Mouse (Mus musculus): Measurements from ENCODE around the gene Siglec1.

Siglec1 gene

GRCm38 (mm10) chr2:131097087-131097486 is 10.5 kb upstream of the Siglec1 start:
- DNase-seq (ENCODE audit: low read depth, low spot score), result peak; percentile 15

- DNase-seq (ENCODE audit: low read depth, low spot score), result peak; percentile 93
Observed at GRCm38 (mm10) chr2:131096101-131096795, 9.7 kb upstream of the Siglec1 start.

GRCm38 (mm10) chr2:131094823-131095222 is 8.3 kb upstream of the Siglec1 start:
- peak; percentile 74 for DNase-seq (ENCODE audit: low read depth, low spot score)

- no peak for DNase-seq (ENCODE audit: low read depth, low spot score)
Observed at GRCm38 (mm10) chr2:131093577-131093976, 7.0 kb upstream of the Siglec1 start.

GRCm38 (mm10) chr2:131090852-131091251 is 4.3 kb upstream of the Siglec1 start:
- no peak for DNase-seq (ENCODE audit: low read depth, low spot score)

- DNase-seq (ENCODE audit: low read depth, low spot score), result no peak
Observed at GRCm38 (mm10) chr2:131089634-131090033, 3.1 kb upstream of the Siglec1 start.

GRCm38 (mm10) chr2:131088581-131088980 is 2.0 kb upstream of the Siglec1 start:
- no peak for DNase-seq (ENCODE audit: low read depth, low spot score)

GRCm38 (mm10) chr2:131084206-131084605 is 2.4 kb downstream of the Siglec1 start:
- DNase-seq (ENCODE audit: low read depth, low spot score), result no peak

GRCm38 (mm10) chr2:131080507-131080906 is 6.1 kb downstream of the Siglec1 start:
- no peak for DNase-seq (ENCODE audit: low read depth, low spot score)

GRCm38 (mm10) chr2:131072536-131072935 is 14.0 kb downstream of the Siglec1 start:
- DNase-seq (ENCODE audit: low read depth, low spot score), result no peak

GRCm38 (mm10) chr2:131067481-131067880 is 19.1 kb downstream of the Siglec1 start:
- no peak for DNase-seq (ENCODE audit: low read depth, low spot score)

- no peak for DNase-seq (ENCODE audit: low read depth, low spot score)
Observed at GRCm38 (mm10) chr2:131066342-131066741, 20.2 kb downstream of the Siglec1 start.

- peak; percentile 19 for DNase-seq (ENCODE audit: low read depth, low spot score)
Observed at GRCm38 (mm10) chr2:131063404-131063864, 23.1 kb downstream of the Siglec1 start, which contains the start of gene Adam33. Gene Adam33, minus strand, starts transcription at chr2:131063814.

GRCm38 (mm10) chr2:131061607-131062006 is 25.0 kb downstream of the Siglec1 start:
- DNase-seq (ENCODE audit: low read depth, low spot score), result no peak

GRCm38 (mm10) chr2:131060784-131061183 is 25.8 kb downstream of the Siglec1 start:
- DNase-seq (ENCODE audit: low read depth, low spot score), result no peak

GRCm38 (mm10) chr2:131059781-131060540 is 26.6 kb downstream of the Siglec1 start:
- no peak for DNase-seq (ENCODE audit: low read depth, low spot score)

- DNase-seq (ENCODE audit: low read depth, low spot score), result no peak
Observed at GRCm38 (mm10) chr2:131059377-131059776, 27.2 kb downstream of the Siglec1 start.

GRCm38 (mm10) chr2:131058672-131059071 is 27.9 kb downstream of the Siglec1 start:
- DNase-seq (ENCODE audit: low read depth, low spot score), result no peak

GRCm38 (mm10) chr2:131056191-131056590 is 30.4 kb downstream of the Siglec1 start:
- DNase-seq (ENCODE audit: low read depth, low spot score), result peak; percentile 88

GRCm38 (mm10) chr2:131055631-131056030 is 30.9 kb downstream of the Siglec1 start:
- peak; percentile 90 for DNase-seq (ENCODE audit: low read depth, low spot score)

- no peak for DNase-seq (ENCODE audit: low read depth, low spot score)
Observed at GRCm38 (mm10) chr2:131054646-131055264, 31.8 kb downstream of the Siglec1 start.
